Mouse (Mus musculus) liver, adult (tissue): ENCODE results near the gene Zmym1.

Source experiments
- GATA4 ChIP-seq: IDR thresholded peaks from 2 replicates; pipeline ENCODE4 v1.6.1; 2014; ENCODE audit warnings: mild to moderate bottlenecking, low read length; ENCODE audit not compliant: insufficient replicate concordance

Zmym1 gene

GRCm38 (mm10) chr4:127060585-127061290 lies at the start of gene Zmym1:
Zmym1 (minus strand) TSS chr4:127061152.
- no peak for TF ChIP-seq GATA4

GRCm38 (mm10) chr4:127110570-127110969 lies 49.6 kb upstream of the Zmym1 start:
- no peak for TF ChIP-seq GATA4

GRCm38 (mm10) chr4:127107566-127107965 lies 46.6 kb upstream of the Zmym1 start:
- TF ChIP-seq GATA4 = no peak

GRCm38 (mm10) chr4:127095090-127095489 lies 34.1 kb upstream of the Zmym1 start:
- TF ChIP-seq GATA4 = no peak

GRCm38 (mm10) chr4:127091188-127091587 lies 30.2 kb upstream of the Zmym1 start:
- TF ChIP-seq GATA4 = no peak

GRCm38 (mm10) chr4:127085761-127086160 lies 24.8 kb upstream of the Zmym1 start:
- no peak for TF ChIP-seq GATA4

GRCm38 (mm10) chr4:127083131-127083530 lies 22.2 kb upstream of the Zmym1 start:
- no peak for TF ChIP-seq GATA4

GRCm38 (mm10) chr4:127080806-127081205 lies 19.9 kb upstream of the Zmym1 start:
- no peak for TF ChIP-seq GATA4

GRCm38 (mm10) chr4:127076875-127077548 lies 16.1 kb upstream of the Zmym1 start, which contains the start of gene Zmym6:
Zmym6 (plus strand) TSS chr4:127077383.
- TF ChIP-seq GATA4 = peak; percentile 3; the same call in 1 of the 2 replicates

- no peak for TF ChIP-seq GATA4
Measured at GRCm38 (mm10) chr4:127074915-127075314, 14.0 kb upstream of the Zmym1 start.

GRCm38 (mm10) chr4:127064051-127064450 lies 3.1 kb upstream of the Zmym1 start:
- no peak for TF ChIP-seq GATA4

GRCm38 (mm10) chr4:127054522-127055198 lies 6.3 kb downstream of the Zmym1 start:
- no peak for TF ChIP-seq GATA4

- no peak for TF ChIP-seq GATA4
Measured at GRCm38 (mm10) chr4:127053071-127053470, 7.9 kb downstream of the Zmym1 start.

GRCm38 (mm10) chr4:127051121-127051520 lies 9.8 kb downstream of the Zmym1 start:
- TF ChIP-seq GATA4 = no peak

GRCm38 (mm10) chr4:127043540-127043939 lies 17.4 kb downstream of the Zmym1 start:
- TF ChIP-seq GATA4 = no peak
